Mouse (Mus musculus) right cerebral cortex, adult 18-20 months (tissue): ENCODE data around the gene 4933405L10Rik.

ENCODE experiments used
- DNase-seq: peaks from one replicate; pipeline ENCODE4 v3.0.0; 2022; ENCODE audit warnings: mixed read lengths

4933405L10Rik gene

GRCm38 (mm10) chr8:105700966-105701824 is 6.3 kb upstream of the 4933405L10Rik start, which contains the start of the genes Acd and Pard6a:
TSS of gene Acd (minus strand) at chr8:105701102.
TSS of gene Pard6a (plus strand) at chr8:105701148.
- DNase-seq = peak; percentile 95

- peak; percentile 32 for DNase-seq
Measured at GRCm38 (mm10) chr8:105702001-105702401, 5.5 kb upstream of the 4933405L10Rik start.

- no peak for DNase-seq
Measured at GRCm38 (mm10) chr8:105702731-105703415, 4.6 kb upstream of the 4933405L10Rik start.

- DNase-seq = no peak
Measured at GRCm38 (mm10) chr8:105704146-105704812, 3.2 kb upstream of the 4933405L10Rik start.

- no peak for DNase-seq
Measured at GRCm38 (mm10) chr8:105704955-105705354, 2.5 kb upstream of the 4933405L10Rik start.

- DNase-seq = no peak
Measured at GRCm38 (mm10) chr8:105706426-105706825, 1.0 kb upstream of the 4933405L10Rik start.

- no peak for DNase-seq
Measured at GRCm38 (mm10) chr8:105708675-105709074, 1.2 kb downstream of the 4933405L10Rik start.

GRCm38 (mm10) chr8:105709317-105709716 is 1.9 kb downstream of the 4933405L10Rik start:
- DNase-seq = no peak

GRCm38 (mm10) chr8:105712286-105712685 is 4.8 kb downstream of the 4933405L10Rik start:
- no peak for DNase-seq

- peak; percentile 73 for DNase-seq
Measured at GRCm38 (mm10) chr8:105714139-105714538, 6.7 kb downstream of the 4933405L10Rik start.

- no peak for DNase-seq
Measured at GRCm38 (mm10) chr8:105715042-105715441, 7.6 kb downstream of the 4933405L10Rik start.

GRCm38 (mm10) chr8:105716302-105716945 is 9.0 kb downstream of the 4933405L10Rik start:
- DNase-seq = no peak

- no peak for DNase-seq
Measured at GRCm38 (mm10) chr8:105719637-105720036, 12.2 kb downstream of the 4933405L10Rik start.

- DNase-seq = no peak
Measured at GRCm38 (mm10) chr8:105722861-105723260, 15.4 kb downstream of the 4933405L10Rik start.

- DNase-seq = no peak
Measured at GRCm38 (mm10) chr8:105725726-105726125, 18.3 kb downstream of the 4933405L10Rik start.

GRCm38 (mm10) chr8:105727397-105728124 is 20.1 kb downstream of the 4933405L10Rik start:
- DNase-seq = no peak

- no peak for DNase-seq
Measured at GRCm38 (mm10) chr8:105732186-105732585, 24.7 kb downstream of the 4933405L10Rik start.

- DNase-seq = no peak
Measured at GRCm38 (mm10) chr8:105739216-105739615, 31.8 kb downstream of the 4933405L10Rik start.

GRCm38 (mm10) chr8:105743301-105743700 is 35.8 kb downstream of the 4933405L10Rik start:
- no peak for DNase-seq

- DNase-seq = peak; percentile 28
Measured at GRCm38 (mm10) chr8:105750606-105751005, 43.2 kb downstream of the 4933405L10Rik start.

- DNase-seq = no peak
Measured at GRCm38 (mm10) chr8:105753916-105754315, 46.5 kb downstream of the 4933405L10Rik start.

GRCm38 (mm10) chr8:105754688-105755087 is 47.2 kb downstream of the 4933405L10Rik start:
- no peak for DNase-seq
